19 mouse cellular contexts compared by ENCODE assay signal in genomic region chr11:120007496-120008080, GRCm38 (mm10). TPM values are rescaled to one million over a fixed set of nuclear protein-coding genes. Genes with fewer than 3 reads are reported as not detected.
DNase-seq lines count a peak whose midpoint lies in the region; ATAC-seq and TF ChIP-seq lines count a peak whose summit lies in the region.
"Had no signal": no experiment of that assay in that cellular context is flagged by ENCODE, and none has a peak within 500 bp of the region (broad histone marks: within the 10 kb centered on the region; RNA-seq: fewer than 3 reads in every experiment).

No protein-coding gene starts in this region.

- no peak for ATAC-seq in hindbrain, embryonic 12.5 days (ENCODE audit: low FRiP score)
- no peak for ATAC-seq in hindbrain, embryonic 16.5 days
- peak; percentile 14; the same call in 1 of the 2 replicates for ATAC-seq in kidney, postnatal 0 days (replicated peaks; ENCODE audit: low FRiP score, low read depth)
- ATAC-seq: intestine, embryonic 15.5 days; lung, postnatal 0 days had no signal

- 78% methylated on average over 4 of the region's 4 CpGs for WGBS in hindbrain, embryonic 12.5 days
- WGBS in hindbrain, embryonic 16.5 days: 78% methylated on average over 4 of the region's 4 CpGs
- WGBS in kidney, postnatal 0 days: 34% methylated on average over 4 of the region's 4 CpGs

- H3K9ac ChIP-seq in hindbrain, embryonic 12.5 days: 0 out of 2 replicates have a peak overlapping the region, but pooled peaks have one; percentile 32
- H3K9ac ChIP-seq in hindbrain, embryonic 16.5 days (ENCODE audit: low read depth, low read length): no peak overlapping the region
- H3K9ac ChIP-seq in kidney, postnatal 0 days (ENCODE audit: low read depth, low read length): no peak overlapping the region
- H3K9ac ChIP-seq: intestine, embryonic 15.5 days; limb, embryonic 12.5 days; liver, embryonic 15.5 days; midbrain, embryonic 12.5 days; neural tube, embryonic 12.5 days had no signal

- H3K4me2 ChIP-seq in hindbrain, embryonic 12.5 days (replicated peaks): no peak overlapping the region
- no peak overlapping the region for H3K4me2 ChIP-seq in hindbrain, embryonic 16.5 days (ENCODE audit: low read length)
- no peak overlapping the region for H3K4me2 ChIP-seq in kidney, postnatal 0 days (ENCODE audit: low read length)
- H3K4me2 ChIP-seq: intestine, embryonic 15.5 days; limb, embryonic 12.5 days; liver, embryonic 15.5 days; midbrain, embryonic 12.5 days; neural tube, embryonic 12.5 days had no signal

- DNase-seq in layer of hippocampus, adult 2 months (ENCODE audit: low spot score in 2 of 2): no peak
- no peak for DNase-seq in layer of hippocampus, postnatal 25 days (ENCODE audit: extremely low spot score in 1 of 2, low spot score in 1 of 2)
- no peak for DNase-seq in kidney, postnatal 0 days (ENCODE audit: low spot score)
- peak; percentile 86 to 90 for DNase-seq in kidney, postnatal 25 days
- DNase-seq in embryo, embryonic 9.5 days (ENCODE audit: extremely low spot score): no peak
- DNase-seq: cerebellum, postnatal 36 days; heart, adult 11 months; heart, postnatal 36 days; layer of hippocampus, adult 9-11 months; right cerebral cortex, adult 18-20 months had no signal

- H3K27ac ChIP-seq in hindbrain, embryonic 12.5 days: no peak overlapping the region
- no peak overlapping the region for H3K27ac ChIP-seq in hindbrain, embryonic 16.5 days (ENCODE audit: low read depth, low read length)
- peak overlapping the region; percentile 11; the same call in 1 of the 2 replicates for H3K27ac ChIP-seq in layer of hippocampus, adult 2 months
- no peak overlapping the region for H3K27ac ChIP-seq in kidney, postnatal 0 days
- H3K27ac ChIP-seq: embryonic facial prominence, embryonic 10.5 days; intestine, embryonic 15.5 days; limb, embryonic 12.5 days; liver, embryonic 15.5 days; midbrain, embryonic 12.5 days; neural tube, embryonic 12.5 days had no signal

- no peak overlapping the region for H3K4me3 ChIP-seq in hindbrain, embryonic 12.5 days
- H3K4me3 ChIP-seq in hindbrain, embryonic 16.5 days (ENCODE audit: low read length): no peak overlapping the region
- no peak overlapping the region for H3K4me3 ChIP-seq in layer of hippocampus, adult 2 months
- no peak overlapping the region for H3K4me3 ChIP-seq in kidney, postnatal 0 days (replicated peaks; ENCODE audit: low read depth, low read length)
- H3K4me3 ChIP-seq: embryonic facial prominence, embryonic 10.5 days; intestine, embryonic 15.5 days; limb, embryonic 12.5 days; liver, embryonic 15.5 days; midbrain, embryonic 12.5 days; neural tube, embryonic 12.5 days had no signal

- H3K4me1 ChIP-seq in hindbrain, embryonic 12.5 days: peaks cover 19% of the 10 kb centered on the region
- H3K4me1 ChIP-seq in hindbrain, embryonic 16.5 days (ENCODE audit: control insufficient read depth, insufficient read depth, low read depth, low read length): peaks cover 4% of the 10 kb centered on the region; the same call in 1 of the 2 replicates
- 0 out of 2 replicates have a peak, but pooled peaks cover 5% of the 10 kb centered on the region for H3K4me1 ChIP-seq in kidney, postnatal 0 days (replicated peaks; ENCODE audit: insufficient read depth, low read length)
- H3K4me1 ChIP-seq: liver, embryonic 15.5 days had no signal

- H3K27me3 ChIP-seq in hindbrain, embryonic 12.5 days: peaks cover 17% of the 10 kb centered on the region
- no peaks in the 10 kb centered on the region for H3K27me3 ChIP-seq in hindbrain, embryonic 16.5 days (replicated peaks; ENCODE audit: control insufficient read depth, insufficient read depth, low read length)
- H3K27me3 ChIP-seq in kidney, postnatal 0 days (ENCODE audit: insufficient read depth, low read length): no peaks in the 10 kb centered on the region

- no peaks in the 10 kb centered on the region for H3K9me3 ChIP-seq in hindbrain, embryonic 12.5 days (replicated peaks)
- H3K9me3 ChIP-seq in hindbrain, embryonic 16.5 days (ENCODE audit: control insufficient read depth, low read length): no peaks in the 10 kb centered on the region
- H3K9me3 ChIP-seq in kidney, postnatal 0 days (replicated peaks; ENCODE audit: low read length): no peaks in the 10 kb centered on the region
- H3K9me3 ChIP-seq: embryonic facial prominence, embryonic 10.5 days; intestine, embryonic 15.5 days; limb, embryonic 12.5 days; liver, embryonic 15.5 days; midbrain, embryonic 12.5 days; neural tube, embryonic 12.5 days had no signal

- H3K36me3 ChIP-seq in hindbrain, embryonic 12.5 days: peaks cover 6% of the 10 kb centered on the region; the same call in 1 of the 2 replicates
- H3K36me3 ChIP-seq in hindbrain, embryonic 16.5 days (ENCODE audit: control insufficient read depth, insufficient read depth, low read length): peaks cover 23% of the 10 kb centered on the region
- H3K36me3 ChIP-seq in kidney, postnatal 0 days (ENCODE audit: insufficient read depth, low read length): 0 out of 2 replicates have a peak, but pooled peaks cover 3% of the 10 kb centered on the region
- H3K36me3 ChIP-seq: intestine, embryonic 15.5 days; liver, embryonic 15.5 days; midbrain, embryonic 12.5 days had no signal

- peak; percentile 50 for TF ChIP-seq CTCF in layer of hippocampus, adult 2 months (conservative IDR thresholded peaks at IDR 0.05)
- peak; percentile 36 for TF ChIP-seq CTCF in kidney, postnatal 0 days (IDR thresholded peaks at IDR 0.05; ENCODE audit: low read depth)

RNA-seq across cellular contexts. Expression of gene Aatk, which starts 39.4 kb away (rescaled TPM):
- polyA plus RNA-seq in hindbrain, embryonic 12.5 days (2016; fragmentation: Nextera tagmentation; extraction: Ambion mirVana): 12.6 and 13.5 TPM in 2 replicates
- 35.6 and 46.6 TPM in 2 replicates for polyA plus RNA-seq in hindbrain, embryonic 16.5 days (2015; fragmentation: Nextera tagmentation; extraction: Ambion mirVana)
- total RNA-seq in layer of hippocampus, adult 2 months (2021): 100 to 1,000 TPM; 196 to 207 TPM
- total RNA-seq in layer of hippocampus, postnatal 25 days (2021): 100 to 1,000 TPM; 221 to 225 TPM
- 1.4 TPM in 2 replicates for polyA plus RNA-seq in kidney, postnatal 0 days (2015; fragmentation: Nextera tagmentation; extraction: Ambion mirVana)

Comparison
In these comparisons a context has a peak if more than half of its experiments do, and no peak if none do; other contexts are left out.
1. DNase-seq: peak in kidney, postnatal 25 days (2 of 2); none in layer of hippocampus, adult 2 months (0 of 2), layer of hippocampus, postnatal 25 days (0 of 2), kidney, postnatal 0 days (single experiment) and embryo, embryonic 9.5 days (single experiment).